Mouse (Mus musculus) layer of hippocampus, adult 2 months (tissue): ENCODE measurements around the gene Mdm2. TPM values are rescaled to one million over a fixed set of nuclear protein-coding genes. Genes with fewer than 3 reads are reported as not detected.

Source experiments
- DNase-seq, 2 experiments: peaks; one replicate each; pipeline ENCODE4 v3.0.0; 2022; ENCODE audit warnings: low spot score in 2 of 2
- H3K27ac ChIP-seq: fragments of 200-600 bp; 2 replicates; pipeline ENCODE4 v1.8.1; 2022
- H3K4me3 ChIP-seq: fragments of 200-600 bp; 2 replicates; pipeline ENCODE4 v1.8.1; 2022; ENCODE audit warnings: mild to moderate bottlenecking
- CTCF ChIP-seq: fragments of 200-600 bp; conservative IDR thresholded peaks from 2 replicates; pipeline ENCODE4 v1.8.1; 2022; ENCODE audit warnings: antibody characterized with exemption, mild to moderate bottlenecking, moderate library complexity
- total RNA-seq, 2 experiments: library from RNA; stranded (reverse); gene quantifications; 2 replicates each; pipeline ENCODE4 v1.2.3; 2021

Gene Mdm2
- total RNA-seq, 2 experiments from 2014 or later, result 55.1 to 66.0 TPM

GRCm38 (mm10) chr10:117732962-117733592 is 22.5 kb upstream of the Mdm2 start:
- TF ChIP-seq CTCF, result no peak
- DNase-seq, result no peak

GRCm38 (mm10) chr10:117732184-117732583 is 21.6 kb upstream of the Mdm2 start:
- no peak for TF ChIP-seq CTCF
- no peak overlapping the region for H3K27ac ChIP-seq
- no peak for DNase-seq
- no peak overlapping the region for H3K4me3 ChIP-seq

More at GRCm38 (mm10) chr10:117732962-117733592, 22.5 kb upstream of the Mdm2 start:
- H3K27ac ChIP-seq, result no peak overlapping the region
- H3K4me3 ChIP-seq, result no peak overlapping the region

GRCm38 (mm10) chr10:117731244-117732101 is 20.9 kb upstream of the Mdm2 start:
- H3K4me3 ChIP-seq, result no peak overlapping the region
- no peak overlapping the region for H3K27ac ChIP-seq
- DNase-seq, result peak; percentile 44 to 50
- TF ChIP-seq CTCF, result peak; percentile 82

- no peak for TF ChIP-seq CTCF
- H3K4me3 ChIP-seq, result no peak overlapping the region
- no peak for DNase-seq
Measured at GRCm38 (mm10) chr10:117730637-117731203, 20.2 kb upstream of the Mdm2 start.

GRCm38 (mm10) chr10:117730140-117730539 is 19.6 kb upstream of the Mdm2 start:
- no peak for DNase-seq

More at GRCm38 (mm10) chr10:117730637-117731203, 20.2 kb upstream of the Mdm2 start:
- no peak overlapping the region for H3K27ac ChIP-seq

GRCm38 (mm10) chr10:117729139-117729814 is 18.7 kb upstream of the Mdm2 start:
- Histone ChIP-seq H3K27ac (no peak overlapping the region), H3K4me3 (no peak overlapping the region)
- DNase-seq, result no peak
- TF ChIP-seq CTCF, result no peak

More at GRCm38 (mm10) chr10:117730140-117730539, 19.6 kb upstream of the Mdm2 start:
- no peak overlapping the region for H3K27ac ChIP-seq
- TF ChIP-seq CTCF, result no peak
- H3K4me3 ChIP-seq, result no peak overlapping the region

GRCm38 (mm10) chr10:117728574-117728973 is 18.0 kb upstream of the Mdm2 start:
- no peak overlapping the region for H3K4me3 ChIP-seq
- DNase-seq, result no peak
- no peak overlapping the region for H3K27ac ChIP-seq
- no peak for TF ChIP-seq CTCF

- no peak for DNase-seq
- no peak overlapping the region for H3K27ac ChIP-seq
- TF ChIP-seq CTCF, result no peak
- H3K4me3 ChIP-seq, result no peak overlapping the region
Measured at GRCm38 (mm10) chr10:117727518-117728110, 17.1 kb upstream of the Mdm2 start.

GRCm38 (mm10) chr10:117726888-117727385 is 16.4 kb upstream of the Mdm2 start:
- peak; percentile 13 for TF ChIP-seq CTCF
- no peak for DNase-seq
- H3K27ac ChIP-seq, result no peak overlapping the region
- H3K4me3 ChIP-seq, result no peak overlapping the region

- Histone ChIP-seq H3K27ac (peak overlapping the region; percentile 24; the same call in 1 of the 2 replicates), H3K4me3 (no peak overlapping the region)
- DNase-seq, result no peak
- TF ChIP-seq CTCF, result no peak
Measured at GRCm38 (mm10) chr10:117726350-117726749, 15.8 kb upstream of the Mdm2 start.

GRCm38 (mm10) chr10:117725671-117726070 is 15.1 kb upstream of the Mdm2 start:
- H3K27ac ChIP-seq, result 0 out of 2 replicates have a peak overlapping the region, but pooled peaks have one; percentile 24
- no peak for TF ChIP-seq CTCF
- H3K4me3 ChIP-seq, result no peak overlapping the region
- no peak for DNase-seq

- no peak for TF ChIP-seq CTCF
- DNase-seq, result no peak
- H3K4me3 ChIP-seq, result no peak overlapping the region
- no peak overlapping the region for H3K27ac ChIP-seq
Measured at GRCm38 (mm10) chr10:117724804-117725361, 14.3 kb upstream of the Mdm2 start.
